Mouse (Mus musculus): ENCODE measurements around the gene Zfp867. TPM values are rescaled to one million over a fixed set of nuclear protein-coding genes. Genes with fewer than 3 reads are reported as not detected.

The Zfp867 gene
- polyA plus RNA-seq, 1 experiment = 1.3 TPM

DNA sequence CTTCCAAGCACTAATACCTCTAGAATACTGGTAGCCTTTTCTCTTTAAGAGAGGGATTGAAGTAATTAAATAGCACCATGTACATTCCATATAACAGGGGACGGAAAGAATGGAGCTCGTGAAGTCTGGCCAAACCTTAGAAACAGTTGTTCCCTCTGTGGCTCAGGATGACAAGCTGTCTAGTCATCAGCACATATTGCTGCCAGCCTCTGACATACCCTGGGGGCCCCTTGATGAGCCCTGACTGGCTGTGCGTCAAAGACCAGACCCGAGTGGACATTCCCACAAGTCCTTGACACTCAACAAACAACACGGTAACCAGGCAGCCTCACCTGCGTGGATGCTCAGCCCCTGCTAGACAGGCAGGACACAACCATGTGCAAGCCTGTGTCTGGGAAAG is 60.2 kb downstream of the Zfp867 start:
- Histone ChIP-seq H3K4me2 (ENCODE audit: low read depth) (peak overlapping the region; percentile 39), H3ac (ENCODE audit: control insufficient read depth, insufficient read length) (no peak overlapping the region), H3K4me3 (no peak overlapping the region), H3K27me3 (ENCODE audit: control insufficient read depth, insufficient read depth, insufficient read length) (no peaks in the 10 kb centered on the region), H3K36me3 (ENCODE audit: control insufficient read depth, insufficient read depth) (peaks cover 10% of the 10 kb centered on the region), H3K79me2 (ENCODE audit: control insufficient read depth, insufficient read depth) (no peaks in the 10 kb centered on the region)
- TF ChIP-seq E2F4 (IDR thresholded peaks at IDR 0.05; ENCODE audit: insufficient read depth) (no peak), SRF (IDR thresholded peaks at IDR 0.05; ENCODE audit: control insufficient read depth, insufficient read length, low read depth) (no peak), CEBPB (IDR thresholded peaks at IDR 0.05; ENCODE audit: insufficient read depth, poor library complexity, severe bottlenecking) (no peak), TCF3 (IDR thresholded peaks at IDR 0.05; ENCODE audit: insufficient read length, low read depth) (no peak), POLR2A (IDR thresholded peaks at IDR 0.05; ENCODE audit: insufficient read length, low read depth) (no peak), REST (IDR thresholded peaks at IDR 0.05; ENCODE audit: insufficient read depth, insufficient read length) (no peak), MYOD1 (IDR thresholded peaks at IDR 0.05; ENCODE audit: control insufficient read depth in 1 of 3, insufficient read length in 2 of 3, low read depth in 2 of 3) (peak in 2 of 3 experiments; percentile 63 to 75), MYOG (IDR thresholded peaks at IDR 0.05; ENCODE audit: control insufficient read depth in 1 of 3, insufficient read depth in 1 of 3, insufficient read length in 2 of 3, low read depth in 2 of 3) (peak; percentile 35 to 78 (median 40)), POLR2AphosphoS2 (IDR thresholded peaks at IDR 0.05; ENCODE audit: insufficient read length, low read depth) (no peak), USF1 (IDR thresholded peaks at IDR 0.05; ENCODE audit: low read depth) (no peak)

Other genes with a start within 250 kb of the Zfp867 start
- 500 TPM for gene Arf1, start 244.2 kb downstream of the Zfp867 start, polyA plus RNA-seq (2012; fragmentation: generic; extraction: Trizol)
- gene Wnt3a, start 181.7 kb downstream of the Zfp867 start, polyA plus RNA-seq (2012; fragmentation: generic; extraction: Trizol) = not detected
- gene Wnt9a, start 165.5 kb downstream of the Zfp867 start, polyA plus RNA-seq (2012; fragmentation: generic; extraction: Trizol) = 11.6 TPM
- not detected for gene Prss38, start 96.8 kb downstream of the Zfp867 start, polyA plus RNA-seq (2012; fragmentation: generic; extraction: Trizol)
- 4.5 TPM for gene Jmjd4, start 22.4 kb downstream of the Zfp867 start, polyA plus RNA-seq (2012; fragmentation: generic; extraction: Trizol)
- gene Snap47, start 21.3 kb downstream of the Zfp867 start, polyA plus RNA-seq (2012; fragmentation: generic; extraction: Trizol) = 67.2 TPM
- 26.4 TPM for gene Zkscan17, start 54.3 kb upstream of the Zfp867 start, polyA plus RNA-seq (2012; fragmentation: generic; extraction: Trizol)
- 0.02 TPM for gene Nlrp3, start 69.1 kb upstream of the Zfp867 start, polyA plus RNA-seq (2012; fragmentation: generic; extraction: Trizol)
- not detected for gene Olfr222, start 103.8 kb upstream of the Zfp867 start, polyA plus RNA-seq (2012; fragmentation: generic; extraction: Trizol)
- gene Olfr223, start 120.8 kb upstream of the Zfp867 start, polyA plus RNA-seq (2012; fragmentation: generic; extraction: Trizol) = not detected
- gene Mprip, start 188.8 kb upstream of the Zfp867 start, polyA plus RNA-seq (2012; fragmentation: generic; extraction: Trizol) = 191 TPM